Mouse (Mus musculus) fibroblast of lung, adult 2 months (primary cell): Measurements from ENCODE around the gene Cd47.
"Not testable (repeated sequence)": the region's sequence is repeated elsewhere in the genome, so short reads cannot be mapped to it uniquely, and the experiment has no call there.

Source experiments
- DNase-seq: peaks from one replicate; pipeline ENCODE4 v3.0.0-alpha.2; 2011; ENCODE audit warnings: low read depth

Cd47 gene

GRCm38 (mm10) chr16:49790575-49791465 is 9.5 kb upstream of the Cd47 start:
- no peak for DNase-seq

- no peak for DNase-seq
Measured at GRCm38 (mm10) chr16:49792446-49792878, 7.9 kb upstream of the Cd47 start.

- DNase-seq = no peak
Measured at GRCm38 (mm10) chr16:49793596-49793995, 6.7 kb upstream of the Cd47 start.

- no peak for DNase-seq
Measured at GRCm38 (mm10) chr16:49796271-49796670, 4.1 kb upstream of the Cd47 start.

- DNase-seq = no peak
Measured at GRCm38 (mm10) chr16:49796954-49797353, 3.4 kb upstream of the Cd47 start.

GRCm38 (mm10) chr16:49798790-49799189 is 1.5 kb upstream of the Cd47 start:
- DNase-seq = no peak

GRCm38 (mm10) chr16:49800996-49801395 is 663 bp downstream of the Cd47 start:
- DNase-seq = no peak

GRCm38 (mm10) chr16:49801399-49801798 is 1.1 kb downstream of the Cd47 start:
- DNase-seq = no peak

GRCm38 (mm10) chr16:49802993-49803392 is 2.7 kb downstream of the Cd47 start:
- DNase-seq = no peak

GRCm38 (mm10) chr16:49803932-49804461 is 3.7 kb downstream of the Cd47 start:
- no peak for DNase-seq

- no peak for DNase-seq
Measured at GRCm38 (mm10) chr16:49806920-49807319, 6.6 kb downstream of the Cd47 start.

- DNase-seq = no peak
Measured at GRCm38 (mm10) chr16:49807419-49807841, 7.1 kb downstream of the Cd47 start.

GRCm38 (mm10) chr16:49807862-49808430 is 7.6 kb downstream of the Cd47 start:
- no peak for DNase-seq

GRCm38 (mm10) chr16:49811897-49812296 is 11.6 kb downstream of the Cd47 start:
- DNase-seq = no peak

- DNase-seq = no peak
Measured at GRCm38 (mm10) chr16:49812821-49813616, 12.7 kb downstream of the Cd47 start.

- DNase-seq = no peak
Measured at GRCm38 (mm10) chr16:49814419-49814818, 14.1 kb downstream of the Cd47 start.

GRCm38 (mm10) chr16:49816889-49817288 is 16.6 kb downstream of the Cd47 start:
- no peak for DNase-seq

GRCm38 (mm10) chr16:49818146-49818545 is 17.8 kb downstream of the Cd47 start:
- no peak for DNase-seq

- DNase-seq = no peak
Measured at GRCm38 (mm10) chr16:49818627-49819026, 18.3 kb downstream of the Cd47 start.

GRCm38 (mm10) chr16:49819494-49819893 is 19.2 kb downstream of the Cd47 start:
- DNase-seq = no peak

GRCm38 (mm10) chr16:49830911-49831310 is 30.6 kb downstream of the Cd47 start:
- not testable (repeated sequence) for DNase-seq

- no peak for DNase-seq
Measured at GRCm38 (mm10) chr16:49832339-49832738, 32.0 kb downstream of the Cd47 start.
